Mouse (Mus musculus) left cerebral cortex, postnatal 14 days (tissue): ENCODE measurements at regions not wholly inside any gene's neighbourhood (a gene's known extent, or its start where the extent isn't known, plus 50 kb on each side); places are given as distances from the start of the nearest gene placed in this dataset.

ENCODE experiments used
- DNase-seq, 2 experiments: peaks; one replicate each; pipeline ENCODE4 v3.0.0; 2021 to 2022; ENCODE audit warnings: low spot score in 2 of 2, mixed read lengths in 1 of 2
- intact Hi-C: fragments of 180-260 bp; cut with DNase I; formaldehyde crosslinking; loops from one replicate; pipeline ENCODE4 v1.15.1; 2025

- intact Hi-C loops = no loop called here
- no peak for DNase-seq
Observed at GRCm38 (mm10) chr7:136842751-136843150, 51.7 kb upstream of the Mgmt start.

- intact Hi-C loops = no loop called here
- no peak for DNase-seq
Observed at GRCm38 (mm10) chr7:136844282-136844681, 50.1 kb upstream of the Mgmt start.
